Mouse (Mus musculus): Measurements from ENCODE around the gene Gpa33. TPM values are rescaled to one million over a fixed set of nuclear protein-coding genes. Genes with fewer than 3 reads are reported as not detected.

Gene Gpa33
- total and polyA plus RNA-seq, 3 experiments: not detected

DNA sequence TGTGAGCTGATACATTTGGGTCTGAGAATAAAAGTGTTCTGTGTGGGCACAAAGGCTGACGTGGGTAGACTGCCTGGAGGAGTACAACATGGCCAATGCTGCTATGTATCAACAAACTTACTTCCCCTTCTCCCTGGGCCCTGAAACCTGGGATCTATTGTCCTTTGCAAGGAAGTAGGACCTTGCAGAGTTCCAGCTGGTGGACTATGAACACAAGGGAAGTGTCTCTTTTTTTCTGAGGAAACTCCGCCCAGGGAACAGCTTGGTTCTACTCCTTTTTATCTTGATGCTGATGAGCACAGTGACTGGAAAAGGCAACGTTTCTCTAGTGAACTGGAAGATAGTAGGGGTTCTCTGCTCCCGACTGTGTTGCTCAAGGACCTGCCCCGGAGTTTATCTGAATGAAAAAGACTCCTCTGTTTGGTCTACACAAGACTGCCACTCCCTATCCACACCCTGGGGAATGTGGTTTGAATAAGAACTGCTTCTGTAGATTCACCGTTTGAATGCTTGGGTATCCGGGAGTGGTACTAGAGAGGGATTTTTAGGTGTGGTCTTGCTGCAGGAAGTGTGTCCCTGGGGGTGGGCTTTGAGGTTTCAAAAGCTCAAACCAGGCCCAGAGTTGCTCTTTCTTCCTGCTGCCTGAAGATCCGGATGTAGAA, 5.0 kb upstream of the Gpa33 start (continued):
- TF ChIP-seq MYC (IDR thresholded peaks at IDR 0.05; ENCODE audit: low read depth, low read length): no peak
- no peak for TF ChIP-seq UBTF (IDR thresholded peaks at IDR 0.05; ENCODE audit: borderline replicate concordance, insufficient read depth, low read depth, low read length)

DNA sequence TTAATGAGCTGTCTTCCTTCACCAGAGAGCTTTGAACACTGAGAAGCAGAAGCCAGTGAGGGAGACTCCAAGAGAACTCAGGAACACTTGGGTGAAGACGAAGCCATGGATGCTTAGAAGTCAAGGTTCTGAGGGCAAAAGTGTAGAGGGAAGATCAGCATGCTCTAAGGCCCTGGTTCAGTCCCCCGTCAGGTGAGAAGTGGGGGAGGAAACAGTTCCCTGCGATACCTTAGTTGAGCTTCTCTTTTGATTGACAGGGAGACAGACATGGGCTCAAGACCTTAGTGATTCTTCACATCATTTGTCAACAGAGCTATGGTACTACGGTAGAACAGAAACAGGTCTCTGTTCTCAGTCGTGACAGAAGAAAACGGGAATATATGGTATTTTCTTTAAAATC, 3.7 kb upstream of the Gpa33 start:
- Histone ChIP-seq H3K4me1 (ENCODE audit: control insufficient read depth in 1 of 2, insufficient read depth in 2 of 2, low read length in 2 of 2) (0 out of 4 replicates have a peak, but pooled peaks cover 0 to 4% of the 10 kb centered on the region in 2 experiments), H3K79me2 (ENCODE audit: control insufficient read depth, insufficient read depth, low read length, poor library complexity) (no peaks in the 10 kb centered on the region), H3K4me3 (ENCODE audit: control insufficient read depth in 1 of 2, insufficient read depth in 1 of 2, low read depth in 2 of 2, low read length in 2 of 2) (no peak overlapping the region), H3K36me3 (ENCODE audit: control insufficient read depth in 1 of 2, insufficient read depth in 2 of 2, low read length in 2 of 2) (no peaks in the 10 kb centered on the region), H3K27ac (ENCODE audit: control insufficient read depth, low read depth, low read length) (no peak overlapping the region), H3K9me3 (replicated peaks; ENCODE audit: insufficient read depth, low read length) (no peaks in the 10 kb centered on the region), H3K9ac (ENCODE audit: control insufficient read depth, low read depth, low read length, poor library complexity, severe bottlenecking) (no peak overlapping the region), H3K27me3 (ENCODE audit: control insufficient read depth in 1 of 2, insufficient read depth in 2 of 2, low read length in 2 of 2) (no peaks in the 10 kb centered on the region)
- TF ChIP-seq NRF1 (IDR thresholded peaks at IDR 0.05; ENCODE audit: insufficient read depth, low read depth, low read length, poor library complexity, severe bottlenecking) (no peak), CHD1 (IDR thresholded peaks at IDR 0.05; ENCODE audit: low read depth, low read length) (no peak), HCFC1 (IDR thresholded peaks at IDR 0.05; ENCODE audit: low read depth, low read length) (no peak), RCOR1 (IDR thresholded peaks at IDR 0.05; ENCODE audit: low read depth, low read length) (no peak), MAX (IDR thresholded peaks at IDR 0.05; ENCODE audit: low read length) (no peak)
- DNase-seq (ENCODE audit: low read depth, low spot score): no peak

- Histone ChIP-seq H3K4me1 (ENCODE audit: control insufficient read depth in 1 of 2, insufficient read depth in 2 of 2, low read length in 2 of 2) (0 out of 4 replicates have a peak, but pooled peaks cover 0 to 4% of the 10 kb centered on the region in 2 experiments), H3K27me3 (ENCODE audit: control insufficient read depth in 1 of 2, insufficient read depth in 2 of 2, low read length in 2 of 2) (no peaks in the 10 kb centered on the region), H3K4me3 (ENCODE audit: control insufficient read depth in 1 of 2, insufficient read depth in 1 of 2, low read depth in 2 of 2, low read length in 2 of 2) (no peak overlapping the region), H3K79me2 (ENCODE audit: control insufficient read depth, insufficient read depth, low read length, poor library complexity) (no peaks in the 10 kb centered on the region), H3K9me3 (replicated peaks; ENCODE audit: insufficient read depth, low read length) (no peaks in the 10 kb centered on the region), H3K36me3 (ENCODE audit: control insufficient read depth in 1 of 2, insufficient read depth in 2 of 2, low read length in 2 of 2) (no peaks in the 10 kb centered on the region), H3K9ac (ENCODE audit: control insufficient read depth, low read depth, low read length, poor library complexity, severe bottlenecking) (no peak overlapping the region), H3K27ac (ENCODE audit: control insufficient read depth, low read depth, low read length) (no peak overlapping the region)
- TF ChIP-seq GATA1 (IDR thresholded peaks at IDR 0.05; ENCODE audit: low read depth, low read length) (no peak), ETS1 (IDR thresholded peaks at IDR 0.05; ENCODE audit: low read depth, low read length) (no peak), ZNF384 (IDR thresholded peaks at IDR 0.05; ENCODE audit: low read depth, low read length) (no peak), ZC3H11A (IDR thresholded peaks at IDR 0.05; ENCODE audit: low read depth, low read length) (no peak), TBP (IDR thresholded peaks at IDR 0.05; ENCODE audit: low read depth, low read length) (no peak), GABPA (IDR thresholded peaks at IDR 0.05; ENCODE audit: low read depth, low read length) (no peak), HCFC1 (IDR thresholded peaks at IDR 0.05; ENCODE audit: low read depth, low read length) (no peak), TCF12 (IDR thresholded peaks at IDR 0.05; ENCODE audit: low read depth, low read length) (no peak), SIN3A (IDR thresholded peaks at IDR 0.05; ENCODE audit: low read length) (no peak), MEF2A (IDR thresholded peaks at IDR 0.05; ENCODE audit: extremely low read depth, insufficient replicate concordance, low read depth, low read length, poor library complexity, severe bottlenecking) (no peak), SMC3 (IDR thresholded peaks at IDR 0.05; ENCODE audit: low read depth, low read length) (no peak)
- DNase-seq (ENCODE audit: low read depth, low spot score): no peak
Observed at GRCm38 (mm10) chr1:166126795-166127194, 3.2 kb upstream of the Gpa33 start.

Data from MEL (cell line).